Mouse (Mus musculus) thymus, postnatal 0 days (tissue): Measurements from ENCODE around the gene Auts2. TPM values are rescaled to one million over a fixed set of nuclear protein-coding genes. Genes with fewer than 3 reads are reported as not detected.

Experiments used
- DNase-seq: peaks from one replicate; pipeline ENCODE4 v3.0.0-alpha.2; 2015; ENCODE audit warnings: low spot score
- polyA plus RNA-seq: library from polyadenylated mRNA; unstranded; fragments of >200 nt; fragmentation: Nextera tagmentation; extraction: Ambion mirVana; gene quantifications from 2 replicates; pipeline ENCODE4 v1.2.1, GENCODE M21; 2015

The Auts2 gene
- polyA plus RNA-seq, 1 experiment from 2014 or later: 2.8 TPM

- no peak for DNase-seq
These were observed 444.7 kb downstream of the Auts2 start for GRCm38 (mm10) chr5:132098461-132098860.

- no peak for DNase-seq
These were observed 450.4 kb downstream of the Auts2 start for GRCm38 (mm10) chr5:132092721-132093120.

- no peak for DNase-seq
These were observed 453.5 kb downstream of the Auts2 start for GRCm38 (mm10) chr5:132089496-132090250.

- DNase-seq: no peak
These were observed 454.6 kb downstream of the Auts2 start for GRCm38 (mm10) chr5:132088585-132088984.

GRCm38 (mm10) chr5:132083753-132084326 lies 459.3 kb downstream of the Auts2 start:
- DNase-seq: no peak

GRCm38 (mm10) chr5:132075942-132076341 lies 467.2 kb downstream of the Auts2 start:
- no peak for DNase-seq

GRCm38 (mm10) chr5:132074724-132075374 lies 468.3 kb downstream of the Auts2 start:
- DNase-seq: no peak

- no peak for DNase-seq
These were observed 468.8 kb downstream of the Auts2 start for GRCm38 (mm10) chr5:132074360-132074723.

GRCm38 (mm10) chr5:132073677-132074359 lies 469.3 kb downstream of the Auts2 start:
- no peak for DNase-seq

- no peak for DNase-seq
These were observed 470.8 kb downstream of the Auts2 start for GRCm38 (mm10) chr5:132072356-132072755.

GRCm38 (mm10) chr5:132067750-132068739 lies 475.1 kb downstream of the Auts2 start:
- DNase-seq: no peak

- DNase-seq: no peak
These were observed 483.0 kb downstream of the Auts2 start for GRCm38 (mm10) chr5:132060116-132060515.

GRCm38 (mm10) chr5:132052637-132053036 lies 490.5 kb downstream of the Auts2 start:
- DNase-seq: no peak

- no peak for DNase-seq
These were observed 503.6 kb downstream of the Auts2 start for GRCm38 (mm10) chr5:132039584-132039983.

- DNase-seq: no peak
These were observed 509.4 kb downstream of the Auts2 start for GRCm38 (mm10) chr5:132033491-132034350.

GRCm38 (mm10) chr5:132030941-132031531 lies 512.1 kb downstream of the Auts2 start:
- no peak for DNase-seq

GRCm38 (mm10) chr5:132029638-132030037 lies 513.5 kb downstream of the Auts2 start:
- DNase-seq: no peak

- no peak for DNase-seq
These were observed 514.1 kb downstream of the Auts2 start for GRCm38 (mm10) chr5:132029038-132029437.

- DNase-seq: no peak
These were observed 515.2 kb downstream of the Auts2 start for GRCm38 (mm10) chr5:132027859-132028498.
